Mouse (Mus musculus): ENCODE results near the gene Ick. TPM values are rescaled to one million over a fixed set of nuclear protein-coding genes. Genes with fewer than 3 reads are reported as not detected.

The Ick gene
- total and polyA plus RNA-seq, 3 experiments, result 6.1 to 16.1 TPM; not detected in 1

DNA sequence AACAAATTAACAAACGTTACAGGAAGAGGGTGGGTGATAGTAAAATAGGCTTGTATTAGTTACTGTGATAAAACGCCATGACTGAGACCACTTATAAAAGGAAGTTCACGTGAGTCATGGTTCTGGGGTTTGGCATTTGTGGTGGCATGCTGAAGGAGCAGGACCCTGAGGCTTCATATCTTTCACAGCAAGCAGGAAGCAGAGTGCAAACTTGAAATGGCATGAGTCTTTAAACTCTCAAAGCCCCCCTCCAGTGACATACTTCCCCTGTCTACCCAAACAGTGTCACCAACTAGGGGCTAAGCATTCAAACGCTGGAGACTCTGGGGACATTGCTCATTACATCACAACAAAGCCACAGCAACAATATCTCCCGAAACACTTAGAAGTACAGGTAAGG lies 8.0 kb upstream of the Ick start:
- Histone ChIP-seq H3K4me1 (ENCODE audit: control insufficient read depth in 1 of 2, insufficient read depth in 2 of 2, low read length in 2 of 2) (peaks cover 18 to 27% of the 10 kb centered on the region in 2 experiments), H3K36me3 (ENCODE audit: control insufficient read depth in 1 of 2, insufficient read depth in 2 of 2, low read length in 2 of 2) (peaks cover 36 to 43% of the 10 kb centered on the region in 2 experiments), H3K9me3 (replicated peaks; ENCODE audit: insufficient read depth, low read length) (no peaks in the 10 kb centered on the region), H3K9ac (ENCODE audit: control insufficient read depth, low read depth, low read length, poor library complexity, severe bottlenecking) (peak overlapping the region; percentile 59), H3K27me3 (ENCODE audit: control insufficient read depth in 1 of 2, insufficient read depth in 2 of 2, low read length in 2 of 2) (no peaks in the 10 kb centered on the region), H3K4me3 (ENCODE audit: control insufficient read depth in 1 of 2, insufficient read depth in 1 of 2, low read depth in 2 of 2, low read length in 2 of 2) (no peak overlapping the region), H3K27ac (ENCODE audit: control insufficient read depth, low read depth, low read length) (peak overlapping the region; percentile 83), H3K79me2 (ENCODE audit: control insufficient read depth, insufficient read depth, low read length, poor library complexity) (peaks cover 15% of the 10 kb centered on the region)
- TF ChIP-seq USF1 (IDR thresholded peaks at IDR 0.05; ENCODE audit: low read depth, low read length), result peak; percentile 40; the same call in 1 of the 2 replicates
- peak; percentile 58; the same call in 1 of the 2 replicates for TF ChIP-seq JUND (IDR thresholded peaks at IDR 0.05; ENCODE audit: low read depth, low read length)
- TF ChIP-seq CTCF (IDR thresholded peaks at IDR 0.05 in 2 of 3, conservative IDR thresholded peaks at IDR 0.05 in 1 of 3; ENCODE audit: control insufficient read depth in 1 of 3, insufficient read depth in 1 of 3, low read depth in 2 of 3, low read length in 3 of 3, poor library complexity in 1 of 3, severe bottlenecking in 1 of 3), result no peak
- TF ChIP-seq HCFC1 (IDR thresholded peaks at IDR 0.05; ENCODE audit: low read depth, low read length), result 0 out of 2 replicates have a peak, but pooled peaks have one; percentile 10
- peak; percentile 83 for TF ChIP-seq MXI1 (IDR thresholded peaks at IDR 0.05; ENCODE audit: low read depth, low read length)
- TF ChIP-seq ETS1 (IDR thresholded peaks at IDR 0.05; ENCODE audit: low read depth, low read length), result peak; percentile 84
- 0 out of 2 replicates have a peak, but pooled peaks have one; percentile 41 for TF ChIP-seq ELF1 (IDR thresholded peaks at IDR 0.05; ENCODE audit: low read depth, low read length)
- TF ChIP-seq MEF2A (IDR thresholded peaks at IDR 0.05; ENCODE audit: extremely low read depth, insufficient replicate concordance, low read depth, low read length, poor library complexity, severe bottlenecking), result no peak
- TF ChIP-seq RCOR1 (IDR thresholded peaks at IDR 0.05; ENCODE audit: low read depth, low read length), result no peak
- TF ChIP-seq BHLHE40 (IDR thresholded peaks at IDR 0.05; ENCODE audit: borderline replicate concordance, low read depth, low read length), result peak; percentile 99
- peak; percentile 77 for TF ChIP-seq TAL1 (IDR thresholded peaks at IDR 0.05; ENCODE audit: low read length)
- no peak for TF ChIP-seq E2F4 (IDR thresholded peaks at IDR 0.05; ENCODE audit: borderline replicate concordance, low read depth, low read length)
- no peak for TF ChIP-seq RAD21 (IDR thresholded peaks at IDR 0.05; ENCODE audit: low read depth, low read length)
- TF ChIP-seq MYC (IDR thresholded peaks at IDR 0.05; ENCODE audit: low read depth, low read length), result peak; percentile 81
- TF ChIP-seq POLR2AphosphoS5 (IDR thresholded peaks at IDR 0.05; ENCODE audit: borderline replicate concordance, low read depth, low read length), result no peak
- no peak for TF ChIP-seq ZMIZ1 (IDR thresholded peaks at IDR 0.05; ENCODE audit: low read depth, low read length)
- peak in 1 of 2 experiments; percentile 43; a peak in 1 of 4 replicates for TF ChIP-seq POLR2A (IDR thresholded peaks at IDR 0.05; ENCODE audit: control insufficient read depth in 1 of 2, insufficient read depth in 1 of 2, low read depth in 1 of 2, low read length in 2 of 2, poor library complexity in 1 of 2)
- no peak for TF ChIP-seq MYB (IDR thresholded peaks at IDR 0.05; ENCODE audit: low read depth, low read length)
- TF ChIP-seq NRF1 (IDR thresholded peaks at IDR 0.05; ENCODE audit: insufficient read depth, low read depth, low read length, poor library complexity, severe bottlenecking), result no peak
- no peak for TF ChIP-seq CHD2 (IDR thresholded peaks at IDR 0.05; ENCODE audit: low read length)
- peak; percentile 52; the same call in 1 of the 2 replicates for TF ChIP-seq TCF12 (IDR thresholded peaks at IDR 0.05; ENCODE audit: low read depth, low read length)
- TF ChIP-seq SMC3 (IDR thresholded peaks at IDR 0.05; ENCODE audit: low read depth, low read length), result no peak
- peak; percentile 68 for TF ChIP-seq SIN3A (IDR thresholded peaks at IDR 0.05; ENCODE audit: low read length)
- TF ChIP-seq EP300 (IDR thresholded peaks at IDR 0.05; ENCODE audit: low read depth in 1 of 2, low read length in 2 of 2), result peak; percentile 83
- TF ChIP-seq MAX (IDR thresholded peaks at IDR 0.05; ENCODE audit: low read length), result no peak; the same call in 1 of the 2 replicates
- TF ChIP-seq GATA1 (IDR thresholded peaks at IDR 0.05; ENCODE audit: low read depth, low read length), result peak; percentile 76
- TF ChIP-seq TBP (IDR thresholded peaks at IDR 0.05; ENCODE audit: low read depth, low read length), result peak; percentile 51; the same call in 1 of the 2 replicates
- DNase-seq (ENCODE audit: low read depth, low spot score), result peak; percentile 93

Data from MEL (cell line).